Mouse (Mus musculus) T-helper 2 cell (primary cell): ENCODE measurements at regions not wholly inside any gene's neighbourhood (a gene's known extent, or its start where the extent isn't known, plus 50 kb on each side); places are given as distances from the start of the nearest gene placed in this dataset.
"Not testable (repeated sequence)": the region's sequence is repeated elsewhere in the genome, so short reads cannot be mapped to it uniquely, and the experiment has no call there.

Experiments
- in situ Hi-C: fragments of 300-600 bp; cut with MboI, MseI; formaldehyde crosslinking; loops from one replicate; pipeline ENCODE4 v1.15.1; 2025; ENCODE audit warnings: high pct_unique_total_duplicates

DNA sequence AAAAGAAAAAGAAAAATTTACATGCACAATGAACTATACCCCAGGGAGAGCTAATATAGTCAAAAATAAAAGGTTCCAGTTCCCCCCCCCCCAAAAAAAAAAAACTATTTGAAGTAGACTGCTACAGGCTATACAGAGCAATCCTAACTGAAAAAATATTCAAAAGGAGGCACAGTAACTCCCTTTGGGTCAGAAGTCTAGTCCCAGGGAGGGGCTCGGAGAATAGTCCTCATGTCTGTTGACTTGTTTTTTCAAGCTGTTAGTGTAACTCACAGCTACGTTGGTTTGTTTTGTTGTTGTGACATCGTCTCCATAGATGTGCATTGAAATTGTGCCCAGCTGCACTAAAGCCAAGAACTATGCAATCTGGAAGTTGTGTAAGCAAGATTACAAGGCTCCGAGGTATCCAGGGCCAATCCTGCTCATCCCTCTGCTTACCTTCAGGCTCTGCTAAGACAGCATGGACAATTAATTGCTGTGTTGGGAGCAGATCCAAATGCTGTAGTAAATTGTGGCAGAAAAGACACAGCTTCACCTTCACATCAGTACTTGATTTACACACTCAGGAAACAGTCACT is 137.2 kb upstream of the Pnpt1 start:
- in situ Hi-C loops: loop anchor here (10.0 kb wide), 1 partner anchor 1701 kb away; no protein-coding TSS in a partner anchor

DNA sequence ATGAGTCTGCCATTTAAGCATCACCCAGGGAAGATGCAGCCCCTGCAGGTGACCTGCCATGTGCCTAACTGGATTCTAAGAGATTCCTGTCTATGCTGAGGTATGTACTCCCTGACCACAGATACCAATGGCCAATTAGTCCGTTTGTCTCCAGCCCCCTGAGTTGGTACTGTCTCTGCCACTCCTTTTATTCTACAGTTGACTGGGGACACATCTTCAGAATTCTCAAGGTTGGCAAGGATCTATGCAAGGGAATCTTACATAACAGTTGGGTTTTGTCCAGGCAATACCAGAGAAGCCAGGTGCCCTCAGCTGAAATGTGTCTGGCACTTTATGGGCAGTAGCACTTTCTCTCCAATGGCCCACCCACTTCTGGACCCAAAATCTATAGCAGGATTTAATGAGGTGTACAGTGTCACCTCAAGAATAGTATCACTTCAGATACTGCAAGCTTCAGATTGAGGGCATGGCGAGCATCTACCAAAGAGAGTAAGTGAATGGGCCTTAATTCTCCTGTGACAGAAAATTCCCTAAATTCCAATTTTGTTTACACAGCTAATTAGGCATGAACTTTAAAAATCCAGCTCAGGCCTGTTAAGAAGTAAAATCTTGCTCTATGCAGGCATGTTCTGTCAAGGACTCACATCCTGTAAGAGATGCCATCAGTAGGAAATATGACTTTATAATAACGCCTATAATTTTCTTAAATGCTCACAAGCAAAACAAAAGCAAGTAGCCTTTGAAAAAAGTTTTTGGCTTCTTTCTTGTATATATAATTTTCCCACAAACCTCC is 132.0 kb upstream of the Pnpt1 start:
- in situ Hi-C loops: loop anchor here (10.0 kb wide), 1 partner anchor 1696 kb away; no protein-coding TSS in a partner anchor

DNA sequence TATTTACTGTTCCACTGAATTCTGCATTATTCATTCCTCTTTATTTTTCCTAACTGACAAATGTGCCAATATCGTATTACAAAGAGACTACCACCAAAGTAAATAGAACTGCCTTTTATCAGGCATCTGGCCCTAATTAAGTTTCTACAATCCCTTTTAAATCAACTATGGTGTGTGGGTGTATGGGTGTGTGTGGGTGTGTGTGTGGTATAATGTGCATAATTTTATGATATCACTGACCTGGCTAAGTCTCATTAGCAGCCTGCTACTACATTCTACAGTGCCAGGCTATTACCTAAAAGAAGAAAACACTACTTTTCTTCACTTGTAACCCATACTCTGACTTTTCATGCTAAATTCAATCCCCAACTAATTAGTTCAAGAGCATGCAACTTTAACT is 131.3 kb upstream of the Pnpt1 start:
- in situ Hi-C loops: loop anchor here (10.0 kb wide), 1 partner anchor 1696 kb away; no protein-coding TSS in a partner anchor

DNA sequence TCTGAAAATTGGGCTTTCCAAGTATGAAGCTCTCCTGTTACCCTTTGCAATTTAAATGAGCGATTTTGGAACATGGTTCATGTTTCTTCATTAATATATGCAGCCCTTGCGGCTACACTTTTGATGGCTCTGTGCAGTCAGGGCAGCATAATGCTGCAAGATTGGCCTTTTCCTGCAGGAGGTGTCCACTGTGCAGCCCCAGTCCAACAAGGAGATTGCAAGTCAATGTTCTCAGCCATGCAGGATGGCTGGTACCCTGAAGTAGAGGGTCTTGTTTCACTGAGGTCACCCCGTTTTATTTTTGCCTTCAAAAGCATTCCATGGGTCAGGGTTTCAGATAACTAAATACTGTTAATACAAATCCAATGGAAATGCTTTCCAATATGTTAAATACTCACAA is 130.9 kb upstream of the Pnpt1 start:
- in situ Hi-C loops: loop anchor here (10.0 kb wide), 1 partner anchor 1695 kb away; no protein-coding TSS in a partner anchor

DNA sequence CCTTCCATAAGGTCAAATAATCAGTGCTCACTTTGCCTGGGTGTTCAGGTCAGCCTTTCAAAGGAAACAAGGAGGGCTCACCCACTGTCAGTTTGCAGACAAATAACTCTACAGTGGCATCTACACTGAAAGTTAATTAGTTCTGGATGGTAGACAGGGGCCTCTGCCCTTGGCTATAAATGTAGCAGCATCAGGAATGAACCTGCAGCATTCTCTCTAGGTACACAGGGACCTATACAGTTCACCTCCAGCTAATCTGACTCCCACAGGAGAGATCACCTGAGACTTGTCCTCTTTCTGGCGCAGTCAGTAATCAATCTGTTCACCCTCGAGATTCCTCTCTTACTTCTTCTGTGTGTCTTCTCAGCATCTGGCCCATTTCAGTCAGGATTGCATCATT is 130.3 kb upstream of the Pnpt1 start:
- in situ Hi-C loops: no loop called here

DNA sequence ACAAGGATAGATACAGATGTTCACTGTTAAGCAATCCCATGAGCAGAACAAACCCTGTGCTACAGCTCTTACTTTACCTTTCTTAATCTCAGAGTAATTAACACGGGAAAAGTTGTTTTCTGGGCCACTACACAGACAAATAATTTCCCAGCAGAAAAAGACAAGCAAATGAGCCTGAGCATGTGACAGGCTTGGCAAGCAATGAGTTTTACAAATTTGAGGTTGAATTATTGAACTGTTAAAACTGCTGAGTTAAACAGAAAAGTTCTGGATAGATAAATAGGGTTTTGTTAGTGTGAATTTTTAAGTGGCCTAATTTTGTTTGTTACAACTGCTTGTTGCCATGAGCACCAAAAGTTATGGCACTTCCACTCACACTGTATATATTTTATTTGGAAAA is 113.1 kb upstream of the Pnpt1 start:
- in situ Hi-C loops: no loop called here

DNA sequence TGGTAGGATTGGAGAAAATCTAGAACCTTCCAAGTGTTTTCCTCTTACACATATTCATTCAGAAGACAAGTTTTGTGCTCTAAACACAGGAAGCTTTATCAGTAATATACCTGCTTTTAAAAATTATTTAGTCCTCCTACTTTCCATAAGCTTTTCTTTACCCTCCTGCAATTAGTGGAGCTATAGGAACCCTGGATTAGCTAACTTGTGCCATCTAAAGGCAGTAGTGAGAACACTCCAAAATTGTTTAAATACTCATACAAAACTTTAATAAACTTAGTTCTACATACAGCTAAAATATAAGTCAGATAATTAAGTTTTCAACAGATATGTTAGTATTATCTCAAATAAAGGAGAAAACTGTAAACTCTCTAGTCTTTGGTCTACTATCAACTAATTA is 89.7 kb upstream of the Pnpt1 start:
- in situ Hi-C loops: no loop called here

DNA sequence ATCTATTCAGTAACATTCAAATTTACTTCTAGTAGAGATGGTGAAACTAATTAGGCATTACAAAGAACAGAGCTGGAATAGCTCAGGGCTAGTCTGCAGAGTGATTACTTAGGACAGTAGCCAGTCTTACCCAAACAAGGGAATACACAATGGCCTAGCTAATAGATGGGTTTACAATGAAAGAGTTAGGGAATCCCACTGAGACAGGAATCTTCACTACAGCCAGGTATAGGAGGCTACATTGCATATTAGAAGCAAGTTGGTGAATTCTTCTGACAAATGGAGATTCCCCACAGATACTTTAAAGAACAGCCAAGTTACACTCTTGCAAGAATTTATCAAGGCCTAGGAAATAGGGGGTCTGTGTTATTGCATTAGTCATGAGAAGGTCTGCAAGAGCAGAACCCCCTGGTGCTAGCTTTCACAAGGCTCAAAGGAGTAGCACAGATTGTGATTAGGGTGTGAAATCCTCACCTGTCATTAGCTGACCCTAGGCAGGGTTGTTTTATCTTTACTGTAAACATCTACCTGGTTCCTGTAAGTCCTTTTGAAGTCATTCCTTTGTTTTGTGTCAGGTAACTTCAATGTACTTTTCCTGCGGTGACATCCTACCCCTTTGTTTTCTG is 82.4 kb upstream of the Pnpt1 start:
- in situ Hi-C loops: not testable (repeated sequence)

DNA sequence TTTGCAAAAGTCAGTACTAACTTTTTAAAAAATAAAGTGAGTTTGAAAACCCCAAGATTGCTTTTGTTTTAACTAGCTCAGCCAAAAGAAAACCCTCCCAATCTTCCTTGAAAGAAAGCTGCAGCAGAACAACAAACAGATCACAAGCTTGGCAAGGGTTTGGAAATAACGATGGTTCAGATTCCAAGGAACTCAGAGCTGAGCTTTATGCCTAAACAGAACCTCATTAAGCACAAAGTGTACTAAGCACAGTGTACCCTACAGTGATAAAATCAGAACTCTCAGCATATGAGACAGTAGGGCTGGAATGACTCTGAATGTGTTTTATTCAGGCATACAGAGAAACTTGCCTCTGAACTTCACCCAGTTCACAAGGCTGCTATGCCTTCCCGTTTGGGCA is 77.9 kb upstream of the Pnpt1 start:
- in situ Hi-C loops: no loop called here

DNA sequence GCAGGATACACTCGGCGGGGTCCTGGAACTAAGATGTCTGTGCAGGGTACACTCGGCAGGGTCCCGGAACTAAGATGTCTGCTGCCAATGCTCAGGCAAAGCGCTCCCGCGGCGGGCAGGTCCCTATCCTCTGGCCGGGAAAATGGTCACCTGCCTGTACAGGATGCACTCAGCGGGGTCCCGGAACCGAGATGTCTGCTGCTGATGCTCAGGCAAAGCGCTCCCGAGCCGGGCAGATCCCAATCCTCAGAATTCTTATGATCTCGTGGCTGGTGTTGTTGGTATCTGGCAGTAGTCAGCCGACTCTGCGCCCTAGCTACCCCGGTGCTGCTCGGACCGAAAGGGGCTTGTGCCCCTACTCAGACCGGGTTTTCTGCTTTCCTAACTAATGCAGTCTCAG is 61.0 kb upstream of the Pnpt1 start:
- in situ Hi-C loops: not testable (repeated sequence)

DNA sequence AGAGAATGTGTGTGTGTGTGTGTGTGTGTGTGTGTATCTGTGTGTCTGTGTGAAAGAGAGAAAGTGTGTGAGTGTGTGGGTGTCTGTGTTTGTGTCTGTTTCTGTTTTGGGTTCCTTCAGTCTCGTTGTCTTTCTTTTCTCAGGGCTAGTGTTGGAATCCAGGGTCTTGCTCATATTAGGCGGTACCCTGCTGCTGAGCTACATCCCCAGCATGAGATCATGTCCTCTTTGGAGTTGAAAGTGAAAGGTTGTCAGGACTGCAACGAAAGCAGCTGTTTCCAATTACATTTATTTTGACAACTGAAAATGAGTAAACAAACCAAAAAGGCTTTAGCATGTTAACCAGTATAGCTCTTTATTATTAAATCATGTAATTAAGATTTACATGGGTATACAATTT is 58.3 kb upstream of the Pnpt1 start:
- in situ Hi-C loops: no loop called here
